Mouse (Mus musculus): ENCODE measurements around the gene Sacm1l.

DNA sequence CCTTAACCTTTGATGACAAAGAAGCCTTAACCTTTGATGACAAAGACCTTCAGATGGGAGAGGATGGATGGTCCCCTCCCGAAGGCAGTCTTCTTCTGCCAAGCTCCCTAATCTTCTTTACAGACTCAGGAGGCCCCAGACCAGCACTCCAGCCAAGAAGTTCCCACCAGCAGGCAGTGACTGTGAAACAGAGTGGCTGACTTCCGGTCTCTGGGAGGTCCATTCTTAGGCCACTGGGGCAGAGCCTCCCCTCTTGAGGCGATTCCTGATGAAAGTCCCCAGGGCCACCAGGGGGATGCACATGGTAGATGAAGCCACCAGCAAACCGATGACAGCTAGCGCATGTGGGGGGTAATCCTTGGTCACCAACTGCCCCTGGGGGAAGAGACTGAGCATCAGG, 107.2 kb downstream of the Sacm1l start:
- no peak for TF ChIP-seq CTCF (IDR thresholded peaks at IDR 0.05; ENCODE audit: borderline replicate concordance, control insufficient read depth, extremely low read depth, insufficient read depth, low read length, poor library complexity)
- no peak for TF ChIP-seq POLR2A (IDR thresholded peaks at IDR 0.05; ENCODE audit: control insufficient read depth, extremely low read depth, insufficient read depth, low read length, poor library complexity)
